19 mouse cellular contexts compared by ENCODE assay signal in the genomic region with DNA sequence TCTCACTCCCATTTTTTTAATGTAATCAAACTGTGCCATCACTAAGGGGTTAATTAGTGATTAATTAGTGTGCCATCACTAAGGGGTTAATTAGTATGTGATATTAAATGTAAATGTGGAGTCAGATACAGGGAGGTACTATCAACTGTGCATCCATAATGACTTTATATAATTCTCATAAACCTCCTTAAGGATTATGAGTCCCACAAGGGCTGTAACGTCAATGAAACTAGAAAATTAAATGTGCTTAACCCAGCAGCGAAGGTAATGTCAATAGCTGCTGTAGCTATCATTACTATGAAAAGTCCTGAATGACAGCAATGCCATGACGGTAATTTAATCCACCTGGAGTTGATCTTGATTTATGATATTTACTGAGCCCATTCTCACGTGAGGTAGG.
"Had no signal": no experiment of that assay in that cellular context is flagged by ENCODE, and none has a peak within 500 bp of the region (broad histone marks: within the 10 kb centered on the region; RNA-seq: fewer than 3 reads in every experiment).

No protein-coding gene starts in this region.

- ATAC-seq: liver, embryonic 12.5 days; midbrain, embryonic 15.5 days had no signal

- H3K9ac ChIP-seq: liver, embryonic 12.5 days; liver, embryonic 14.5 days; lung, embryonic 15.5 days; midbrain, embryonic 12.5 days; midbrain, embryonic 15.5 days; neural tube, embryonic 12.5 days had no signal

- H3K27ac ChIP-seq: liver, embryonic 12.5 days; liver, embryonic 14.5 days; lung, embryonic 15.5 days; midbrain, embryonic 10.5 days; midbrain, embryonic 12.5 days; midbrain, embryonic 15.5 days; neural tube, embryonic 12.5 days had no signal

- DNase-seq: lung, adult 18-20 months; lung, postnatal 10 days; lung, postnatal 4 days; retina, postnatal 1 day; right cerebral cortex, adult 18-20 months; right cerebral cortex, postnatal 25 days; right cerebral cortex, postnatal 4 days; spleen, adult 18-20 months; thymus, adult 18-20 months; thymus, postnatal 14 days; thymus, postnatal 36 days had no signal

- H3K36me3 ChIP-seq: liver, embryonic 12.5 days; lung, embryonic 15.5 days; midbrain, embryonic 10.5 days; midbrain, embryonic 12.5 days; midbrain, embryonic 15.5 days; neural tube, embryonic 12.5 days had no signal

- H3K4me2 ChIP-seq: liver, embryonic 12.5 days; lung, embryonic 15.5 days; midbrain, embryonic 12.5 days; midbrain, embryonic 15.5 days; neural tube, embryonic 12.5 days had no signal

- H3K4me1 ChIP-seq: liver, embryonic 12.5 days; lung, embryonic 15.5 days had no signal

- H3K27me3 ChIP-seq: liver, embryonic 12.5 days; lung, embryonic 15.5 days; midbrain, embryonic 12.5 days; midbrain, embryonic 15.5 days; neural tube, embryonic 12.5 days had no signal

- H3K4me3 ChIP-seq: liver, embryonic 12.5 days; lung, embryonic 15.5 days; midbrain, embryonic 10.5 days; midbrain, embryonic 12.5 days; midbrain, embryonic 15.5 days; myocyte; neural tube, embryonic 12.5 days had no signal

- H3K9me3 ChIP-seq: liver, embryonic 12.5 days; lung, embryonic 15.5 days; midbrain, embryonic 10.5 days; midbrain, embryonic 12.5 days; midbrain, embryonic 15.5 days; neural tube, embryonic 12.5 days had no signal
